Mouse (Mus musculus): Measurements from ENCODE around the gene Grwd1. TPM values are rescaled to one million over a fixed set of nuclear protein-coding genes. Genes with fewer than 3 reads are reported as not detected.

Gene Grwd1
- total and polyA plus RNA-seq, 3 experiments = 10.2 to 72.8 (median 20.6) TPM

DNA sequence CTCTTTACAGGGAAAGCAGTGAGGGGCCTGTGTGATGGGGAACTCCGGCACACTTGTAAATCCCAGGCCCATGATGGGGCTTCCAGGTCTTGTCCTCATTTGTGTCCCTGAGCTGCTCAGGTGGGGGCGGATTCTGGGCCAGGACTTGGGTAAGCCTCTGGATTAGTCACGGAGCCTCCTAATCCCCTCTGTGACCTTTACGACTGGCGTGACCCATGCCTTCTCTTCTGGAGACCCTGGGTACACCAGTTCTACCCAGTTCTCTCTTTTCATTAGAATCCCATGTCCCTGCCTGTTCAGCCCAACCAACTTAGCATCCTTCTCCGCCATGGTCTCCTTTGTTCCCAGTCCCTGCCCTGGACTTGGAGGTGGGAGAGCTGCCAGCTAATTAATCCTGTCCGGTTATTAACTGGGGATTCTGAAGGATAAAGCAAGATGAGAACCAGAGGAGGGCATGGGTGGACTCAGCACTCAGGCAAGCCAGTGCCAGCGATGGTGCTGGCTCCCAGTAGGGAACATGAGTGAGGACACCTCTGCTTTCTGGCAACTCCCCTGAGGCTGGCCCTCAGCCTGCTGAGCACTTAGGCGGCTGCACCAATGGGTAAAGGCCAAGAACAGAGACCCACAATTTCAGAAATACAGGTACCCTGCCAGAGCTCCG, 15.3 kb downstream of the Grwd1 start:
- peaks cover 58% of the 10 kb centered on the region for H3K36me3 ChIP-seq (replicated peaks)
- TF ChIP-seq CTCF (IDR thresholded peaks at IDR 0.05; ENCODE audit: low read depth, low read length) (no peak), TAL1 (conservative IDR thresholded peaks at IDR 0.05; ENCODE audit: low read depth, low read length) (no peak), POLR2AphosphoS5 (IDR thresholded peaks at IDR 0.05; ENCODE audit: insufficient replicate concordance, low read depth, low read length) (no peak), GATA2 (IDR thresholded peaks at IDR 0.05; ENCODE audit: borderline replicate concordance, low read depth, low read length) (no peak), GATA1 (IDR thresholded peaks at IDR 0.05; ENCODE audit: borderline replicate concordance, low read length) (no peak)
- no peak for ATAC-seq (ENCODE audit: extremely low read depth, insufficient number of reproducible peaks, low FRiP score, poor library complexity, severe bottlenecking)
- no peak overlapping the region for H3K4me3 ChIP-seq (ENCODE audit: low read depth, low read length)
- no peak for DNase-seq (ENCODE audit: low spot score)
- no peaks in the 10 kb centered on the region for H3K27me3 ChIP-seq (ENCODE audit: insufficient read depth, low read length)
- no peaks in the 10 kb centered on the region for H3K9me3 ChIP-seq (replicated peaks)
- peaks cover 33% of the 10 kb centered on the region for H3K4me1 ChIP-seq (ENCODE audit: insufficient read depth, low read depth, low read length)

DNA sequence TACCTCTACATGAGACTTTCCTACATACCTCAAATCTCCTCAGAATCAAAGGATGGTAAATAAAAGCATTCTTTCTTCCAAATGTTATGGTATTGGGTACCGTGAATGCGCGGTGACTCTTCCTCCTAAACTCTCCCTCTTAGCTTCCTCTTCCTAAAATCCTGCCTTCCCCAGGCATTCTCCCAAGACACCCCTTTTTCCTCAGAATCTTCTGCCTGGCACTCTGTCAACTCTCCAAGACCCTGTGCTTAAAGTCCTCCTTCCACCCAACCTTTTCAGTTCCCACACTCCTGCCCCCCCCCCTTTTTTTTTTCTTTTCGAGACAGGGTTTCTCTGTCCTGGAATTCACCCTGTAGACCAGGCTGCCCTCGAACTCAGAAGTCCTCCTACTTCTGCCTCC, 15.9 kb downstream of the Grwd1 start:
- TF ChIP-seq TAL1 (conservative IDR thresholded peaks at IDR 0.05; ENCODE audit: low read depth, low read length) (no peak), CTCF (IDR thresholded peaks at IDR 0.05; ENCODE audit: low read depth, low read length) (no peak), GATA1 (IDR thresholded peaks at IDR 0.05; ENCODE audit: borderline replicate concordance, low read length) (no peak), POLR2AphosphoS5 (IDR thresholded peaks at IDR 0.05; ENCODE audit: insufficient replicate concordance, low read depth, low read length) (no peak), GATA2 (IDR thresholded peaks at IDR 0.05; ENCODE audit: borderline replicate concordance, low read depth, low read length) (no peak)
- Histone ChIP-seq H3K9me3 (replicated peaks) (no peaks in the 10 kb centered on the region), H3K36me3 (replicated peaks) (peaks cover 58% of the 10 kb centered on the region), H3K27me3 (ENCODE audit: insufficient read depth, low read length) (no peaks in the 10 kb centered on the region), H3K4me1 (ENCODE audit: insufficient read depth, low read depth, low read length) (peaks cover 33% of the 10 kb centered on the region), H3K4me3 (ENCODE audit: low read depth, low read length) (peak overlapping the region; percentile 63; the same call in 1 of the 2 replicates)
- DNase-seq (ENCODE audit: low spot score) (no peak), ATAC-seq (ENCODE audit: extremely low read depth, insufficient number of reproducible peaks, low FRiP score, poor library complexity, severe bottlenecking) (no peak)

DNA sequence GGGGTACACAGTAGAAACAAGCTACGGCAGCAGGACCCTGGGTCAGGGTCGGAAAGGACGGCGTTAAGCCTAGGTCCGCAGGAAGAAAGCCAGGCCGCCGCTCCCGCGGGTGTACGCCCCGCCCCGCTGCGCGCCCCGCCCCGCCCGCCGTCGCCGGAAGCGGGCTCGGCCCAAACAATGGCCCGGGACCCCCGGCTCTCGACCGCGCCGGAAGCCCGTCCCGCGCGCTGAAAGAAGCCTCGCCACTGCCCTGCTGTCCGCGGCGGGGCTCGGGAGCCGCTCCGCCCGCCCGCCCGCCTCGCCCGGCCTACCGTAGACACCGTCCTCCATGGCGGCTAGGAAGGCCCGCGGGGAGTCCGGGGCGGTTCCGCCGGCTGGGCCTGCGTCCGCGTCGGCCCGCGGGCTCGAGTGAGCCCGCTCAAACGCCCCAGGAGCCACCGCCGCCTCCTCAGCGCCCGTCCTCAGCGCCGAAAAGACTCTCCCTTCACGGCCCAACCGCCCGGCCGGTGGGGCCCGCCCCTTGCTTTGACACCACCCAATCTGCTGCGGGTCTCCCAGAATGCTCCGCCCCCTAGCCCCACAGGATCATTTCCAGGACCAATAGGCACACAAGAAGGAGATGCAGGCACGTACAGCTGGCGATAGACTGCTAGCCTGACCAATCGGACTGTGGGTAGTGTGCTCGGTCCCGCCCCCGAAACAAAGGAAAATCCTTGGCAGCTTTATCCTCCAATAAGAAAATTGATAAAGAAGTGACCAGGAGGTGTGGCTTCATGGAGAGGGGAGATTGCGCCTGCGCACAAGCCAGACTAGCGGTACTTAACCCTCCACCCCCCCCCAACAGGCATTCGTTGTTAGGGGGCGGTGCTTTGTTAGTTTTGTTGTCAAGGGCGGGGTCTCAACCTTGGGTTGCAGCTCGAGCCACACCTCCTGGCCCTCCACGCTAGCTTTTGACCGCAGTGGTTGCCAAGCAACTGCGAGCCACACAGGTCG, 16.7 kb downstream of the Grwd1 start, which contains the start of gene Cyth2:
Gene Cyth2 (minus strand): TSS at position 795 of the 993 bp plus-strand sequence.
- ATAC-seq (ENCODE audit: extremely low read depth, insufficient number of reproducible peaks, low FRiP score, poor library complexity, severe bottlenecking) (peak; percentile 99), DNase-seq (ENCODE audit: low spot score) (peak; percentile 100)
- H3K4me1 ChIP-seq (ENCODE audit: insufficient read depth, low read depth, low read length) = peaks cover 36% of the 10 kb centered on the region
- no peaks in the 10 kb centered on the region for H3K9me3 ChIP-seq (replicated peaks)
- no peaks in the 10 kb centered on the region for H3K27me3 ChIP-seq (ENCODE audit: insufficient read depth, low read length)
- H3K4me3 ChIP-seq (ENCODE audit: low read depth, low read length) = peak within 1 kb of the TSS; percentile 83
- no peak for TF ChIP-seq GATA1 (IDR thresholded peaks at IDR 0.05; ENCODE audit: borderline replicate concordance, low read length)
- H3K36me3 ChIP-seq (replicated peaks) = peaks cover 62% of the 10 kb centered on the region

DNA sequence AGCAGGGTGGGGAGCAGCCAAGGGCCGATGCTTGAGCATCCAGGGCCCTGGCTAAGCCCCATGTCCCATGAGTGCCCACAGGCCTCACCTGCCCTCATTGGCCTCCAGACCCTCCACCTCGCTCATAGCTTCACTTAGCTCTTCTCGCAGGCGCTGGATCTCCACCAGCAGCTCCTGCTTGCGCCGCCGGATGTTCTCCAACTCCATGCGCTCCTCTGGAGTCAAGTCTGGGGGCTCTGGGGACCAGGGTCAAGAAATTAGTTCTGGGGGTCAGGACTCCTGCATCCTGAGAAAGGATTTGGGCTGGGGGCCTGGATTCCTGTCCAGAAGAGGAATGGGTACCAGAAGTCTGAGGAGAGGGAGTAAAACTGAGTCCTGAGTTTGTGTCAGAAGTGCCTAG, 17.8 kb downstream of the Grwd1 start:
- TF ChIP-seq CTCF (IDR thresholded peaks at IDR 0.05; ENCODE audit: low read depth, low read length) (no peak), GATA2 (IDR thresholded peaks at IDR 0.05; ENCODE audit: borderline replicate concordance, low read depth, low read length) (no peak), GATA1 (IDR thresholded peaks at IDR 0.05; ENCODE audit: borderline replicate concordance, low read length) (no peak), TAL1 (conservative IDR thresholded peaks at IDR 0.05; ENCODE audit: low read depth, low read length) (no peak)
- no peaks in the 10 kb centered on the region for H3K9me3 ChIP-seq (replicated peaks)
- no peaks in the 10 kb centered on the region for H3K27me3 ChIP-seq (ENCODE audit: insufficient read depth, low read length)
- H3K4me1 ChIP-seq (ENCODE audit: insufficient read depth, low read depth, low read length) = peaks cover 40% of the 10 kb centered on the region
- DNase-seq (ENCODE audit: low spot score) (no peak), ATAC-seq (ENCODE audit: extremely low read depth, insufficient number of reproducible peaks, low FRiP score, poor library complexity, severe bottlenecking) (no peak)
- peak overlapping the region; percentile 83; the same call in 1 of the 2 replicates for H3K4me3 ChIP-seq (ENCODE audit: low read depth, low read length)
- peaks cover 62% of the 10 kb centered on the region for H3K36me3 ChIP-seq (replicated peaks)

DNA sequence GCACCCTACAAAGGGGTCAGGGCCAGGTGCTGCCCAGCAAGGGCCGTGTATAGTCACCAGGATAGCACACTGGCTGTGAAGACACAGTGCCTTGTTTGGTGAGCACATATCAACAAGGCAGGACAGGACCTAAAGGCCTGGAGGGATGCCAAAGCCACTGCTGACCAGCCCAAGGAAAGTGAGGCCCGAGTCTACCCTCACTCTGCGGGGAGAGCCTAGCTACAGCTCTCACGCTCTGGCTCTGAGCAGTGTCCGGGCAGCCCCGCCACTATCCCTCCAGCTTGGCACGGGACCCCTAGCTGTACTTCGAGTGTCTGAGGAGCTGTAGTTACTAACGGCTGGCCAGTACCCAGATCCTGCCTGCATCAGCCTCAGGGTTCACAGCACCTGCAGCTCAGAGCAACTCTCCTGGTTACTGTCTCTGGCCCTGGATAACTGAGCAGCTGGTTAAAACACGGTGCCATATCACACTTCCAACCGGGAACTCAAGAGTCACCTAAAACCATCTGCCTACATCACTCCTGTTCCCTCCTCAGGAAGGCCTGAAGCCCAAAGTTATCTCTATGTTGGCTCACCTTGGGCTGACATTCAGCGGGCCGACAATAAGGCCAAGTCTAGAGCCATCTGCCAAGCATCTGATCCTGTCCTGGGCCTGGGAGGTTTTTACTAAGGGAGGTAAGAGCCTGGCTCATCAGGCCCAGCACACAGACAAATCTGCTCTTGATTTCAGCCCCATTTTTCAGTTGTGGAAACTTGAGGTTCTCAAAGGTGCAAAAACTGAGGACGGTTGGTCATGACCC, 21.3 kb downstream of the Grwd1 start:
- TF ChIP-seq CTCF (IDR thresholded peaks at IDR 0.05; ENCODE audit: low read depth, low read length) (no peak), TAL1 (conservative IDR thresholded peaks at IDR 0.05; ENCODE audit: low read depth, low read length) (no peak), GATA1 (IDR thresholded peaks at IDR 0.05; ENCODE audit: borderline replicate concordance, low read length) (no peak), GATA2 (IDR thresholded peaks at IDR 0.05; ENCODE audit: borderline replicate concordance, low read depth, low read length) (no peak), POLR2AphosphoS5 (IDR thresholded peaks at IDR 0.05; ENCODE audit: insufficient replicate concordance, low read depth, low read length) (no peak)
- Histone ChIP-seq H3K4me3 (ENCODE audit: low read depth, low read length) (no peak overlapping the region), H3K9me3 (replicated peaks) (no peaks in the 10 kb centered on the region), H3K4me1 (ENCODE audit: insufficient read depth, low read depth, low read length) (peaks cover 29% of the 10 kb centered on the region), H3K36me3 (replicated peaks) (peaks cover 75% of the 10 kb centered on the region), H3K27me3 (ENCODE audit: insufficient read depth, low read length) (no peaks in the 10 kb centered on the region)
- ATAC-seq (ENCODE audit: extremely low read depth, insufficient number of reproducible peaks, low FRiP score, poor library complexity, severe bottlenecking) = no peak
- no peak for DNase-seq (ENCODE audit: low spot score)

Measured in G1E (cell line).